Mouse (Mus musculus): ENCODE results near the gene Bmp3. TPM values are rescaled to one million over a fixed set of nuclear protein-coding genes. Genes with fewer than 3 reads are reported as not detected.

The Bmp3 gene
- polyA plus RNA-seq, 1 experiment from 2014 or later = 0.94 TPM

GRCm38 (mm10) chr5:98855741-98856140, 1.5 kb downstream of the Bmp3 start:
- H3K27me3 ChIP-seq = peaks cover 58% of the 10 kb centered on the region
- H3K9ac ChIP-seq (replicated peaks) = 0 out of 2 replicates have a peak overlapping the region, but pooled peaks have one; percentile 53
- no peak overlapping the region for H3K27ac ChIP-seq (replicated peaks)
- WGBS = 10% methylated on average over 12 of the region's 12 CpGs
- no peak for ATAC-seq (ENCODE audit: low FRiP score, low read depth)
- peaks cover 15% of the 10 kb centered on the region for H3K4me1 ChIP-seq
- peak overlapping the region; percentile 96 for H3K4me2 ChIP-seq (replicated peaks)
- peak overlapping the region; percentile 59 for H3K4me3 ChIP-seq
- H3K36me3 ChIP-seq = no peaks in the 10 kb centered on the region
- H3K9me3 ChIP-seq = no peaks in the 10 kb centered on the region

GRCm38 (mm10) chr5:98856356-98856755, 2.1 kb downstream of the Bmp3 start:
- Histone ChIP-seq H3K27me3 (peaks cover 60% of the 10 kb centered on the region), H3K9me3 (no peaks in the 10 kb centered on the region), H3K4me1 (peaks cover 15% of the 10 kb centered on the region), H3K4me2 (replicated peaks) (no peak overlapping the region), H3K4me3 (no peak overlapping the region), H3K27ac (replicated peaks) (no peak overlapping the region), H3K9ac (replicated peaks) (no peak overlapping the region), H3K36me3 (no peaks in the 10 kb centered on the region)
- WGBS = 70% methylated on average over 7 of the region's 7 CpGs
- no peak for ATAC-seq (ENCODE audit: low FRiP score, low read depth)

- no peak; the same call in 1 of the 2 replicates for ATAC-seq (ENCODE audit: low FRiP score, low read depth)
- Histone ChIP-seq H3K9ac (replicated peaks) (no peak overlapping the region), H3K4me2 (replicated peaks) (peak overlapping the region; percentile 11; the same call in 1 of the 2 replicates), H3K36me3 (no peaks in the 10 kb centered on the region), H3K27ac (replicated peaks) (no peak overlapping the region), H3K4me3 (no peak overlapping the region), H3K27me3 (peaks cover 8% of the 10 kb centered on the region; the same call in 1 of the 2 replicates), H3K9me3 (no peaks in the 10 kb centered on the region), H3K4me1 (no peaks in the 10 kb centered on the region)
- WGBS = 3% methylated on average over 6 of the region's 6 CpGs
Observed at GRCm38 (mm10) chr5:98863891-98864290, 9.7 kb downstream of the Bmp3 start.

- H3K4me1 ChIP-seq = no peaks in the 10 kb centered on the region
- ATAC-seq (ENCODE audit: low FRiP score, low read depth) = no peak
Observed at GRCm38 (mm10) chr5:98865146-98865545, 10.9 kb downstream of the Bmp3 start.

GRCm38 (mm10) chr5:98876056-98876455, 21.8 kb downstream of the Bmp3 start:
- Histone ChIP-seq H3K27ac (replicated peaks) (no peak overlapping the region), H3K9ac (replicated peaks) (no peak overlapping the region), H3K4me3 (no peak overlapping the region), H3K4me1 (no peaks in the 10 kb centered on the region), H3K9me3 (no peaks in the 10 kb centered on the region), H3K27me3 (no peaks in the 10 kb centered on the region), H3K4me2 (replicated peaks) (no peak overlapping the region), H3K36me3 (no peaks in the 10 kb centered on the region)
- ATAC-seq (ENCODE audit: low FRiP score, low read depth) = no peak
- 74% methylated on average over 5 of the region's 5 CpGs for WGBS

More at GRCm38 (mm10) chr5:98865146-98865545, 10.9 kb downstream of the Bmp3 start:
- WGBS = 92% methylated on average over 5 of the region's 5 CpGs
- H3K27me3 ChIP-seq = peaks cover 8% of the 10 kb centered on the region; the same call in 1 of the 2 replicates
- H3K36me3 ChIP-seq = no peaks in the 10 kb centered on the region
- no peak overlapping the region for H3K9ac ChIP-seq (replicated peaks)
- no peak overlapping the region for H3K4me3 ChIP-seq
- H3K4me2 ChIP-seq (replicated peaks) = no peak overlapping the region
- H3K9me3 ChIP-seq = no peaks in the 10 kb centered on the region
- H3K27ac ChIP-seq (replicated peaks) = no peak overlapping the region

GRCm38 (mm10) chr5:98878891-98879290, 24.7 kb downstream of the Bmp3 start:
- no peaks in the 10 kb centered on the region for H3K36me3 ChIP-seq
- no peak for ATAC-seq (ENCODE audit: low FRiP score, low read depth)
- H3K27ac ChIP-seq (replicated peaks) = no peak overlapping the region
- H3K4me3 ChIP-seq = no peak overlapping the region
- H3K27me3 ChIP-seq = no peaks in the 10 kb centered on the region
- H3K9ac ChIP-seq (replicated peaks) = no peak overlapping the region
- H3K4me2 ChIP-seq (replicated peaks) = no peak overlapping the region
- no peaks in the 10 kb centered on the region for H3K9me3 ChIP-seq
- H3K4me1 ChIP-seq = no peaks in the 10 kb centered on the region

- Histone ChIP-seq H3K4me1 (no peaks in the 10 kb centered on the region), H3K36me3 (no peaks in the 10 kb centered on the region), H3K27me3 (no peaks in the 10 kb centered on the region), H3K4me3 (no peak overlapping the region), H3K9ac (replicated peaks) (no peak overlapping the region), H3K4me2 (replicated peaks) (no peak overlapping the region), H3K27ac (replicated peaks) (no peak overlapping the region), H3K9me3 (no peaks in the 10 kb centered on the region)
- WGBS = 72% methylated on average over 3 of the region's 3 CpGs
- ATAC-seq (ENCODE audit: low FRiP score, low read depth) = no peak
Observed at GRCm38 (mm10) chr5:98882096-98882495, 27.9 kb downstream of the Bmp3 start.

- Histone ChIP-seq H3K4me2 (replicated peaks) (no peak overlapping the region), H3K9me3 (no peaks in the 10 kb centered on the region), H3K4me1 (no peaks in the 10 kb centered on the region), H3K27ac (replicated peaks) (no peak overlapping the region), H3K36me3 (no peaks in the 10 kb centered on the region), H3K4me3 (no peak overlapping the region), H3K9ac (replicated peaks) (no peak overlapping the region), H3K27me3 (no peaks in the 10 kb centered on the region)
- no peak for ATAC-seq (ENCODE audit: low FRiP score, low read depth)
- WGBS = 88% methylated on average over 2 of the region's 2 CpGs
Observed at GRCm38 (mm10) chr5:98890544-98891050, 36.4 kb downstream of the Bmp3 start.

- Histone ChIP-seq H3K9me3 (no peaks in the 10 kb centered on the region), H3K27ac (replicated peaks) (no peak overlapping the region), H3K9ac (replicated peaks) (no peak overlapping the region), H3K4me2 (replicated peaks) (no peak overlapping the region), H3K27me3 (no peaks in the 10 kb centered on the region), H3K36me3 (no peaks in the 10 kb centered on the region), H3K4me1 (no peaks in the 10 kb centered on the region), H3K4me3 (no peak overlapping the region)
- WGBS = 89% methylated on average over 3 of the region's 3 CpGs
- no peak for ATAC-seq (ENCODE audit: low FRiP score, low read depth)
Observed at GRCm38 (mm10) chr5:98894281-98894680, 40.1 kb downstream of the Bmp3 start.

GRCm38 (mm10) chr5:98897946-98898345, 43.7 kb downstream of the Bmp3 start:
- no peaks in the 10 kb centered on the region for H3K4me1 ChIP-seq
- no peaks in the 10 kb centered on the region for H3K36me3 ChIP-seq
- no peak overlapping the region for H3K4me2 ChIP-seq (replicated peaks)
- H3K9ac ChIP-seq (replicated peaks) = no peak overlapping the region
- no peak for ATAC-seq (ENCODE audit: low FRiP score, low read depth)
- no peaks in the 10 kb centered on the region for H3K27me3 ChIP-seq
- H3K4me3 ChIP-seq = no peak overlapping the region
- H3K9me3 ChIP-seq = no peaks in the 10 kb centered on the region
- H3K27ac ChIP-seq (replicated peaks) = no peak overlapping the region

GRCm38 (mm10) chr5:98900926-98901325, 46.7 kb downstream of the Bmp3 start:
- Histone ChIP-seq H3K9me3 (no peaks in the 10 kb centered on the region), H3K9ac (replicated peaks) (no peak overlapping the region), H3K4me3 (no peak overlapping the region), H3K27ac (replicated peaks) (no peak overlapping the region), H3K36me3 (no peaks in the 10 kb centered on the region), H3K27me3 (no peaks in the 10 kb centered on the region), H3K4me1 (no peaks in the 10 kb centered on the region), H3K4me2 (replicated peaks) (no peak overlapping the region)
- ATAC-seq (ENCODE audit: low FRiP score, low read depth) = no peak
- 95% methylated on average over 5 of the region's 5 CpGs for WGBS

- WGBS = 60% methylated on average over 4 of the region's 4 CpGs
- Histone ChIP-seq H3K27ac (replicated peaks) (no peak overlapping the region), H3K27me3 (no peaks in the 10 kb centered on the region), H3K36me3 (no peaks in the 10 kb centered on the region), H3K4me2 (replicated peaks) (no peak overlapping the region), H3K9ac (replicated peaks) (no peak overlapping the region), H3K4me1 (no peaks in the 10 kb centered on the region), H3K4me3 (no peak overlapping the region), H3K9me3 (peaks cover 2% of the 10 kb centered on the region; the same call in 1 of the 2 replicates)
- ATAC-seq (ENCODE audit: low FRiP score, low read depth) = no peak
Observed at GRCm38 (mm10) chr5:98902339-98902738, 48.1 kb downstream of the Bmp3 start.

GRCm38 (mm10) chr5:98918716-98919115, 64.5 kb downstream of the Bmp3 start:
- no peaks in the 10 kb centered on the region for H3K9me3 ChIP-seq
- no peak for ATAC-seq (ENCODE audit: low FRiP score, low read depth)
- no peaks in the 10 kb centered on the region for H3K27me3 ChIP-seq
- H3K27ac ChIP-seq (replicated peaks) = no peak overlapping the region
- over 99% methylated on average over 5 of the region's 5 CpGs for WGBS
- peaks cover 6% of the 10 kb centered on the region; the same call in 1 of the 2 replicates for H3K4me1 ChIP-seq
- no peaks in the 10 kb centered on the region for H3K36me3 ChIP-seq
- H3K4me2 ChIP-seq (replicated peaks) = no peak overlapping the region
- no peak overlapping the region for H3K4me3 ChIP-seq
- no peak overlapping the region for H3K9ac ChIP-seq (replicated peaks)
